Mouse (Mus musculus): ENCODE data around the gene Apol7a.

DNA sequence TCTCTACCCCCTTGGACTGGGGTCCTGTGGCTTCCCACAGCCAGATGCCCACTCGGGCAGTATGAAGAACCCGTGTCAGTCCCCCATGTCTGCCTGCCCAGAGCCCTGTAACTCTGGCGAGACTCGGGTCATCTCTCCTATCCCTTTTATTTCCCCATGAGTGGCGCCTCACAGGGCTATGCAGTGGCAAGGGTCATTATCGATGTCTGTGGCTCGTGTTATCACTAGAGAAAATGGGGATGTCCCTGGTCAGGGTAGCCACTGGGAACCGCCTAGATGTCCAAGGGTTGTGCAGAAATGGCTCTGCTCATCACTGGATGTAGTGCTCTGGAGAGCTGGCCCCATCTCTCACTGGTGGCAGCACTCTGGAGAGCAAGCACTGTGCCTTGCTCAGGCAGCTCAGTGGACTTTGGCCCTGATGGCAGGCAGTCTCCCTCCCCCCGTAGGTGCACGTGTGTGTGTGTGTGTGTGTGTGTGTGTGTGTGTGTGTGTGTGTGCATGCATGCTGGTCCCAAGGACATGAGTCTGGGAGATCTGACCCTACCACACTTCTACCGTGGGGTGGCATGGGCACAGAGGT is 16.5 kb downstream of the Apol7a start:
- TF ChIP-seq CTCF (IDR thresholded peaks at IDR 0.05; ENCODE audit: borderline replicate concordance, extremely low read depth, insufficient read depth, insufficient read length) (no peak), POLR2A (IDR thresholded peaks at IDR 0.05; ENCODE audit: borderline replicate concordance, extremely low read depth, insufficient read depth, insufficient read length, poor library complexity, severe bottlenecking) (no peak)

Measured in brain, embryonic 14.5 days (tissue).